Mouse (Mus musculus): Measurements from ENCODE around the gene Nfix.
A peak's percentile ranks its signal among the peaks of the same experiment; 100 is the strongest.
"Not testable (repeated sequence)": the region's sequence is repeated elsewhere in the genome, so short reads cannot be mapped to it uniquely, and the experiment has no call there.

Nfix gene

GRCm38 (mm10) chr8:84832759-84833742 lies 32.9 kb upstream of the Nfix start:
- DNase-seq (ENCODE audit: low read depth, low spot score), result no peak

GRCm38 (mm10) chr8:84832034-84832717 lies 32.0 kb upstream of the Nfix start:
- peak; percentile 91 for DNase-seq (ENCODE audit: low read depth, low spot score)

GRCm38 (mm10) chr8:84831490-84831889 lies 31.3 kb upstream of the Nfix start, which contains the start of gene Gadd45gip1:
TSS of gene Gadd45gip1 (plus strand) at chr8:84831522.
- peak; percentile 59 for DNase-seq (ENCODE audit: low read depth, low spot score)

- DNase-seq (ENCODE audit: low read depth, low spot score), result not testable (repeated sequence)
Observed at GRCm38 (mm10) chr8:84826518-84826917, 26.4 kb upstream of the Nfix start.

GRCm38 (mm10) chr8:84825636-84826035 lies 25.5 kb upstream of the Nfix start:
- DNase-seq (ENCODE audit: low read depth, low spot score), result no peak

DNA sequence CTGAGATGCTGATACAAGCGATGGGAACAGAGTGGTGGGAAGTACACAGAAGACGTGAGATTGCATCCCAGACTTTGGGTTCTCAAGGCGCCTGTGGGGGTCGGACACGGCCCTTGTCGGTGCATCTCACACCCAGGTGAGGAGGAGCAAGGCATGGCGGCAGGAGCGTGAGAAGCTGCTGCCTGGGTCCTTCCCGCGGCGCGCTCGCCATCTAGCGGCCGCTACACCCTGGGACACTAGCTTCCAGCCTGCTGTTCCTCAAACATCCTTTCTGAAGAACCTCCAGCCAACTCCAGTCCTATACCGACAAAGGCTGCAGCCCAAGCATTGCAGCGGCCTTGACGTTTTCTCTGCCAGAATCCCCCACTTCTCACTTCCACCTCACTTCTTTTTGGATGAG lies 23.5 kb upstream of the Nfix start:
- peak; percentile 91 for DNase-seq (ENCODE audit: low read depth, low spot score)

DNA sequence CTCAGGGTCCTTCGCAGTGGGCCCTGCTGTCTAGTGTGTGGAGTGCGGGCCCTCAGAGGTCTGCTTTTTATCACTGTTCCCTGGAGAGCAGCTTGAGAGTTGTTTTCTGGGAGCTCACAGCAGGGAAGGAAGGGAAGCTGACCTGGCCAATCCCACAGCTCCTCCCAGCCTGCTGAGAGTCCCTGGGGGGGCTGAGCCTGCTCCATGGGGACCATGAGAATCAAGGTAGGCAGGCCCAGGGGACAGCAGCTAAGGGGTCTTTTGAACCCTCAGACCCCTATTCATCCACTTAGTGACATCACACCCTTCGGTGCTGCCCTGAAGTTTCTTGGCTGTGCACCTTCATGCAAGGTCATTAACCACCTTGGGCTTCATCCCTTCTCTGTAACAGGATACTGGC lies 22.6 kb upstream of the Nfix start, which contains the start of gene Dand5:
Dand5 (minus strand) TSS at position 101 of the 400 bp plus-strand sequence.
- no peak for DNase-seq (ENCODE audit: low read depth, low spot score)

DNA sequence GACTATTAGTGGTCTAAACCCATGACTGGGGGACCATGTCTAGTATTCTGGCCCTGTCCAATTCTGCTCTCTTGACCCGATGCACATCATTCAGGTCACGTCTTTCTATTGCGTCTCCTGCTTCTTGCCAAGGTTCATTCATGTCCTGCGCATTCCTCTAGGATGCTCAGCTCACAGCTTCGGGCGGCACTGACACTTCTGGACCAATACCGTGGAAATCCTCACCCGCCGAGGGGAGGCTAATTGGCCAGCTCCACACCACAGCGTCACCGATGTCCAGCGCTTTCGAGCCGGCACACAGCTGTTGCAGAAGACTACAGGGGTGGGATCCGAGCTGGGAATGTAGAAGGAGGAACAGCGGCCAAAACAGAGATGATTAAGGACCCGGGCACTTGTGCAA lies 16.0 kb upstream of the Nfix start:
- DNase-seq (ENCODE audit: low read depth, low spot score), result no peak

GRCm38 (mm10) chr8:84815547-84815946 lies 15.4 kb upstream of the Nfix start:
- DNase-seq (ENCODE audit: low read depth, low spot score), result peak; percentile 95

DNA sequence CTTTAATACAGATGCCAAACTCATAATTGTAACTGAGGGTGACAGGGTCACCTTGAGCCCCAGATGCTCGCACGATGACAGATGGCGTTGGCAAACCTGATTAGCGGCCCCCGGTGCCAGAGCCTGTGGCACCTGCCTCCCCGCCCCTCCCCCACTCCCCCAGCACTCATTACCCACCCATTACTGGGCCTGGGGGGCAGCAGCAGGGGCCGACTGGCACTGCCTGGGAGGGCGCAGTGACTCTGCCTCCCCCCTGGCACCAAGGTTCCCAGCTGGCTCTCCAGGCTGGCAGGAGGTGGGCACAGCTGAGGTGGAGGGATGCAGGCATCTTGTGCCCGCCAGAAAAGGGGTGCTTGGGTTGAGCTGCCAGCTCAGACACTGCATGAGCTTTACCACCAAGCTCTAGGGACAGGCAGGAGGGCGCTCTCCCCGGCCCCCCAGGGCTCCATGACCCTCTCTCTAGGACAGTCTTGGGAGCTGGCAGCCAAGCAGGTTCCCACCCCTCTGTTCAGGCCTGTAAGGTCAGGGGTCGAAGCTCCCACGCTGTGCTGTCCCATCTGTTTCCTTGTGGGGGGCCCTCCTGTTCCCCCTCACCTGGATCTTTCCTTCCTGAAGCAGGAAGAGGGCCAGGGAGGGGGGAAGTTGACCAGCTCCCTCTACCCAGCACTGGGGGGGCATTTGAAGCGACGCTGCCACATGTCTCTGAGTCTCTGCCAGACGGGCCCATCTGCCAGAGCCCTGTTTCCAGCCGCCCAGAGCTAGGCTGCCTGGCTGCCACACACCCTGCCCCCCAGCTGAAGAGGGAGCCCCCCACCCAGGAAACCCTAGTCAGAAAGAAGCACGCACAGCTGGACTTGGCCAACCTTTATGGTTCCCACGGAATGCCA lies 14.7 kb upstream of the Nfix start:
- DNase-seq (ENCODE audit: low read depth, low spot score), result peak; percentile 67

DNA sequence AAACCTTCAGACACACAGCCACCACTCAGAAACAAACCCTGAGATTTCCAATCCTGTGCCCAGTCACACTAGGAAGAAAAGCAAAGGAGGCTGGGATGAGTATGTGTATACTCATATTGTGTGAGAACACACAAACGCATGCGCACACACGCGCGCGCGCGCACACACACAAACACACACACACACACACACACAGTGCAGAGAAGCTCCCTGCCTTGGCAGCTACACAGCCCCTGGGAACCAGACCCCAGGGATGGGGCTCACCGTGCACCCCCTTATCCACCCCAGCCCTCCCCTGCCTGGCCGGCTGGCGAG lies 14.1 kb upstream of the Nfix start:
- DNase-seq (ENCODE audit: low read depth, low spot score), result no peak

- DNase-seq (ENCODE audit: low read depth, low spot score), result peak; percentile 56
Observed at GRCm38 (mm10) chr8:84813830-84814229, 13.7 kb upstream of the Nfix start.

- DNase-seq (ENCODE audit: low read depth, low spot score), result peak; percentile 85
Observed at GRCm38 (mm10) chr8:84813059-84813458, 12.9 kb upstream of the Nfix start.

- no peak for DNase-seq (ENCODE audit: low read depth, low spot score)
Observed at GRCm38 (mm10) chr8:84811303-84811702, 11.2 kb upstream of the Nfix start.

DNA sequence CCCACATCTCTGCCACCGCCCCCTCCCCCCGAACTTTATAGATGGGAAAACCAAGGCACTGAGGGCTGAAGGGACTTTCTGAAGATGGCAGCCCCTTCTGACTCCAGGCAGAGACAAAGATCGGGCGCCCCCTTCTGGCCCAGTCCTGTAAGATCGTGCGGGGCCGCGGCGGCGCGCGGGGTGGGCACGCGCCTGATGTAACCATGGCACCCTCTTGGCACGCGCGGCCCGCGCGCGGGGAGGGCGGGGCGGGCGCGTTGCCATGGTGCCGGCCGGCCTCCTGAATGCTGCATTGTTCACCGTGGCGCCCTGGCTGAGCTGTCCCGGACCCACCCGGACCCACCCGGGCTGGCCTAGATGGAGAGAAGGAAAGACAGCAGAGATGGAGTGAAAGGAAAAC lies 10.8 kb upstream of the Nfix start:
- DNase-seq (ENCODE audit: low read depth, low spot score), result peak; percentile 93

DNA sequence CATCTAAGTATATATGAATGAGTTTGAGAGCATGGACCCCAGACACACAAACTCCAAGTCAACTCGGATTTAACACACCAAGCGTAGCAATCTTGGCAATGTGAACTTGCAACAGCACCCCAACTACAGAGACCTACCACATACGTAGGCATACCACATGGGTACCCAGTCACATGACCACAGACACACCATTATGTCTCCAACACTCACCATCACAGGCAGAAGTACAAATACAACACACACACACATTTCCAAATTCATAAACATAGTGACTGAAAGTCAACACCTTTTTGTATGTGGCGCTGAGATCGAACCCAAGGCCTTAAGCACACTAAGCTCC lies 9.8 kb upstream of the Nfix start:
- DNase-seq (ENCODE audit: low read depth, low spot score), result no peak

DNA sequence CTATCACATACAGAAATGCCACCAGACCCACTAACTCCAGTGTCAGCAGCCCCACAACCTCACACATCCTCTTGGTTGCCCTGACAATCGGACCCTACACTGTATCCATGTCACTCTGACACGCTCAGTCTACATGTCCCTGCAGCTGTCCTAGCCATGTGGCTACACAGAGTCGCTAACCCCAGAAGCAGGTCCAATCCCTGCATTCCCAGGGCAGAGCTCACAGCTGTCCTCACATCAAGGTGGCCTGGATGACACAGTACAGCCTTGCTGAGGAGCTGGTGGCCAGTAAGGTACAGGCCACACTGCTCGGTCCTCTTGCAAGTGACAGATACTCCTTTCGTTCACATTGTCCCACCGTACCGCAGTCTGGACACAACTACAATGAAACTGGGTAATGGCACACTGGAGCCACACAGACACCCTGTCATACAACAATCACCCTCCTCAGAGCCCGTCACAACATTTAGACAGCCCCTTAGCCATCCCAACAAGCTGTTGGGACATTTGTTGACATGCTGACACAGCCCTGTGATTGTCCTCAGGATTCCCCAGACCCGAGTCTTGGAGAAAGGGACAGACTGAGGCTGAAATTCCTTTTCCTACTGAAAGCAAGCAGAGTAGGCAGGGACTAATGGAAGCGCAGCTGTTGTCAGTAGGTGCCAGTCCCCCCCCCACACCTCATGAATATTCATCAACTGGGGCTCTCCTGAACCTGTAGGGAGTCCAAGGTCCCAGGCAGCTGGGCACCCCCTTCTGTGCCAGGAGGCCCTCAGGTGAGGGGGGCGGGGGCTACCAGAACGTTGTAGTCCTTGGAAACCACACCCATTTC lies 9.2 kb upstream of the Nfix start:
- no peak for DNase-seq (ENCODE audit: low read depth, low spot score)

DNA sequence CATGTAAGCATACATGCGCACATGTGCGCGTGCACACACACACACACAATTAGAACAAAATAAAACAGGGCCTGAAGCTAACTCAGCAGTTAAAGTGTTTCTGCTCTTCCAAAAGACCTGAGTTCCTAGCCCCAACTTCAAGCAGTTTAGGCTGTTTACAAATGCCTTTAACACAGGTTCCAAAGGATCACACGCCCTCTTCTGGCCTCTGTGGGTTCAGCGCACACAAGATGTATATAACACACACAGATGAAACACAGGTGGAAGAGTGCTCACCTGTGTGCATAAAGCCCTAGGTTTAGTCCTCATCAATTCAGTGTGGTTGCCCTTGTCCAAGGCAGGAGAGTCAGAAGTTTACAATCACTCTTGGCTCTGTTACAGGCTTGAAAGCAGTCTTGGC lies 5.9 kb upstream of the Nfix start:
- DNase-seq (ENCODE audit: low read depth, low spot score), result no peak

DNA sequence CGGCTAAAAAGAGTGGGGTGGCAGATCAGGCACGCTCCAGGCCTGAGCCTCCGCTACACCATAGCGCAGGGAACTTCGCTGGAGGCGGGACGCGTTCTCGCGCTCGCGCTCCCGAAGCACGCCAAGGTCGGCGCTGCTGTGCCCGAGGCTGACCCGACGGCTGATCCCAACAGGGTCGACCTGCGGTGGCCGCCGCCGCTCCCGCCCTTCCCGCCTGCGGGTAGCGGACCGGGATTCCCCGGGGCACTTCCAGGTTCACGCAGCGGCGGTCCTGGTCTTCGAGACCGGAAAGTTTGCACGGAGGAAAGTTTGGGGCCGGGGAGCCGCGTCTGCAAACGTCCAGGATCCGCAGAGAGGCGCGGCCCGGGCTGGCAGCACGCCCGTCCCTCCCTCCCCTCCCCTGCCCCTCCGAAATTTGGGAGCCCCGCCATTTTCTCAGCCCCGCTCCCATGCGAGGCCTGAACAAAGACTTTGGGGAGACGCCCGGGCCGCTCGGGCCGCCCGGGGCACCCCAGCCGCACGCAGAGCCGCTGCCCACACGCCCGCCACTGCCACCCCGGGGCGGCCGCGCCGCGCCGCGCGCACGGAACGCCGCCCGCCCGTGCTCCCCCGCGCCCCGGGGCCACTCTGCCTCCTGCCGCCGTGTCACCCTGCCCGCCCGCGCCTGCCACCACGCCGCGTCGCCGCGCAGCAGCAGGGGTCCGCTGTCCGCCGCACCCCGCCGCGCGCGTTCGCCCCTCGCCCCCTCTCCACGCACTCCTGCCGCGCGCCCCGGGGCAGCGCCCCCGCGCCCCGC lies 810 bp downstream of the Nfix start:
- peak; percentile 80 for DNase-seq (ENCODE audit: low read depth, low spot score)

- DNase-seq (ENCODE audit: low read depth, low spot score), result peak; percentile 48
Observed at GRCm38 (mm10) chr8:84798446-84799135, 1.6 kb downstream of the Nfix start.

All from brain, adult 2 months (tissue).